Mouse (Mus musculus): ENCODE data around the gene Frmd4b. TPM values are rescaled to one million over a fixed set of nuclear protein-coding genes. Genes with fewer than 3 reads are reported as not detected.
"Not testable (repeated sequence)": the region's sequence is repeated elsewhere in the genome, so short reads cannot be mapped to it uniquely, and the experiment has no call there.

Frmd4b gene
- total RNA-seq, 2 experiments from 2014 or later: 21.6 to 24.3 TPM

DNA sequence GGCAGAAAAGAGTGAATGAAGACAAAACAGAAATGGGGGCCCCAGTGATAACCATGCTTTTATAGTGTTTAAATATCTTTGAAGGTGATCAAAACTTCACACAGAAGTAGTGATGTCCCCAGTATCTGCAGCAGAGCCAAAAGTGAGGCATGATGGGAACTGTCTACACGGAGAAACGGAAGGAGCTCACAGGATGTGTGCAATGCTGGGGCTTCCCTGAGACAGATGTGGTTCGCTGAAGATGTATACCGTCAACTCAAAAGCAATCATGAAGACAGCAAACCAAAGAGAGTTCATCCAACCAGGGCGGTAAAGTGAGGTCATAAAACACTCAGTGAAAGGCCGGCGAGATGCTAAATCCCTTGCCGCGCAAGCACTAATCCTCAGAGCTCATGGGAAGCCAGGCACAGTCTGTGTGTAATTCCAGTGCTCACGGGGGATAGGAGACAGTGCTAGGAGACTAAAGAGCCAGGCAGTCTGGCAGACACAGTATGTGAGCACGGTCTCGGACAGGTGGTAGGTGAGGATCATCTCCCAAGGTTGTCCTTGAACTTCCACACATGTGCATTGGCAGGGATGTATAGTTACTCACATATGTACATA lies 222.8 kb downstream of the Frmd4b start:
- DNase-seq: no peak
- intact Hi-C loops (cut with DNase I): no loop called here

- DNase-seq: no peak
- intact Hi-C loops (cut with DNase I): no loop called here
These were observed 224.4 kb downstream of the Frmd4b start for GRCm38 (mm10) chr6:97392912-97393311.

DNA sequence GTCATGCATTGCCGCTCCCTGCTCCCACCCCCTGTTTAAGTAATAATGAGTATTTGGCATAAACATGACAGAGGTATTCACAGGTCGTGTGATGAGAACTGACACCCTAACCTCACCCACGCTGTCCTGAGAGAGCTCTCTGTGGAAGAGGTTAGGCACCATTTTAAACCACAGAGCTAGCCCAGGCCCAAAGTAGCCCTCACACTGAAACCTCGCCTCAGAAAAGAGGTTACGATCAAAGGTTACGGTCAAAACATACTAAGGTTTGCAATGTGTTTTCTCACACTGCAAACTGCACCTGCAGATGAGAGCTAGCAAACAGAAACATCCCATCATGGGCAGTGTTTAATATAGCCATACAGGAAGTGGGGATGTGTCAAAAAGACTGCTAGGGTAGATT lies 230.0 kb downstream of the Frmd4b start:
- intact Hi-C loops (cut with DNase I): no loop called here
- DNase-seq: no peak

- intact Hi-C loops (cut with DNase I): no loop called here
- no peak for DNase-seq
These were observed 232.4 kb downstream of the Frmd4b start for GRCm38 (mm10) chr6:97384918-97385317.

GRCm38 (mm10) chr6:97381275-97381674 lies 236.1 kb downstream of the Frmd4b start:
- no peak for DNase-seq
- intact Hi-C loops (cut with DNase I): no loop called here

GRCm38 (mm10) chr6:97370947-97371346 lies 246.4 kb downstream of the Frmd4b start:
- intact Hi-C loops (cut with DNase I): no loop called here
- DNase-seq: no peak

- no peak for DNase-seq
- intact Hi-C loops (cut with DNase I): no loop called here
These were observed 246.9 kb downstream of the Frmd4b start for GRCm38 (mm10) chr6:97370460-97370859.

DNA sequence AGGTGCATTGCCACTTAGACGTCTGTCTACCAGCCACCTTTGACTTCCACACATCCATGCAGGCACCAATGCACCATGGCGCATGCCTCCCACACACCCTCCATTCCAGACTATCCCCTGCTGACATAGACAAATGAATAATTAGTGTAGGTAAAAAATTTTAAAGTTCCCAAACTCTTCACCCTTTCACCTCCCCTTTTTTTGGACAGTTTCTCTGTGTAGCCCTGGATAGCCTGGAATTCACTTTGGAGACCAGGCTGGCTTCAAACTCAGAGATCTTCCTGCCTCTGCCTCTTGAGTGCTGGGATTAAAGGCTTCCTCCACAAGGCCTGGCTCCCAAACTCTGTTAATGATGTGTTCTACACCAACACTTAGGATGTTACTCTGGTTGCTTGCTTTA lies 253.5 kb downstream of the Frmd4b start:
- intact Hi-C loops (cut with DNase I): no loop called here
- no peak for DNase-seq

- DNase-seq; intact Hi-C loops (cut with DNase I): not testable (repeated sequence)
These were observed 259.7 kb downstream of the Frmd4b start for GRCm38 (mm10) chr6:97357606-97358005.

DNA sequence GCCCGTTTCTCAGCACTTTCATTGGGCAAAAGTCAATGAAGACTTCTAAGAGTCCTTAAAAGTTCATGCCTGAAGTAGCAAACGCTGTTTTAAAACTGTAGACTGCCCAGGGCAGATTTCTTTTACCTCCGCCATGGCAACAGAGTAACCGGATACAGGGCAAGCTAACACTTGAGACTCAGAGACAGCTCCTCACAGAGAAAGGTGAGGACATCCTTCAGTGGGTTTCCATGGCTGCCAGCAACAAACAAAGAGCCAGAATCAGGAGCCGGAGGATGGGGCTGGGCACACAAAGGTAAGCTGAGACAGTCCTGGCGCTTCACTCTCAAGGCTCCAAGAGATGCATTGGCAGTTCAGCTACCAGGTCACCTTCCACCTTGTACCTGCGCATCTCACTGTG lies 260.7 kb downstream of the Frmd4b start:
- intact Hi-C loops (cut with DNase I): no loop called here
- no peak for DNase-seq

DNA sequence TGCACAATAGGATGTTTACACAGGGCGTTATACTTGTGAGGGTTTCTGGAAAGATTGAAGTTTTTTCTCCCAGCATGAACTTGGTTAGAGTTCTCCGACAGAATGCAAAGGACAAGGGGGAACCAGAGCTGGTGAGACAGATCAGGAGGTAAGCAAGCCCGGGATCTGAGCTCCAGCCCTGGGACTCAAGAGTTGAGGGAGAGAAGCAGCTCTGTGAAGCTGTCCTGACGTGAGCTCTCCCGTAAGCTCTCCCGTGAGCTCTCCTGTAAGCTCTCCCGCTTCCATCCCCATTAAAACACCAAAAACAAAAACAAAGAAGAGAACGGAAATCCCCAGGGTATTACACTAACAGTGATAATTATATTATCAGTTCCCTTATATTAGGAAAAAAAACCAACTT lies 262.2 kb downstream of the Frmd4b start:
- no peak for DNase-seq

DNA sequence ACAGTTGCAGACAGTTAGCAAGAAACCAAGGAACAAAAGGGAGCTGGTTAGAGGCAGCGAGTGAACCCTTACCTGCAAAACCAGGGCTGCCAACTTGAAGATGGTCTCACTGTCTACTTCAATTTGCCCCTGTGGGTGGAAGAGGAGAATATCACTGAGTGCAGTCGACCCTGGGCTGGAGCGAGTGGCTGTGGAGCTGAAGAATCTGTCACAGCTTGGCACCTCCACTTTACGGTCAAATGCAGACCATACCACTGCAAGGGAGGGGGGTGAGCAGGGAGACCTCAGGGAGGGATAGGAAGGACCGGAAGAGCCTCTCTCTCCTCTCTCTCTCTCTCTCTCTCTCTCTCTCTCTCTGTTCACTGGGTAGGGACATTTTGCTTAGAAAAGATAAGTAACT lies 263.4 kb downstream of the Frmd4b start:
- DNase-seq: peak in 1 of 2 experiments; percentile 27
- intact Hi-C loops (cut with DNase I): loop anchor here (5.0 kb wide), 1 partner anchor 42 kb away; no protein-coding TSS in a partner anchor

More for the DNA sequence above, 262.2 kb downstream of the Frmd4b start:
- intact Hi-C loops (cut with DNase I): no loop called here

GRCm38 (mm10) chr6:97353371-97353770 lies 264.0 kb downstream of the Frmd4b start:
- DNase-seq: no peak
- intact Hi-C loops (cut with DNase I): loop anchor here (5.0 kb wide), 1 partner anchor 41 kb away; no protein-coding TSS in a partner anchor

DNA sequence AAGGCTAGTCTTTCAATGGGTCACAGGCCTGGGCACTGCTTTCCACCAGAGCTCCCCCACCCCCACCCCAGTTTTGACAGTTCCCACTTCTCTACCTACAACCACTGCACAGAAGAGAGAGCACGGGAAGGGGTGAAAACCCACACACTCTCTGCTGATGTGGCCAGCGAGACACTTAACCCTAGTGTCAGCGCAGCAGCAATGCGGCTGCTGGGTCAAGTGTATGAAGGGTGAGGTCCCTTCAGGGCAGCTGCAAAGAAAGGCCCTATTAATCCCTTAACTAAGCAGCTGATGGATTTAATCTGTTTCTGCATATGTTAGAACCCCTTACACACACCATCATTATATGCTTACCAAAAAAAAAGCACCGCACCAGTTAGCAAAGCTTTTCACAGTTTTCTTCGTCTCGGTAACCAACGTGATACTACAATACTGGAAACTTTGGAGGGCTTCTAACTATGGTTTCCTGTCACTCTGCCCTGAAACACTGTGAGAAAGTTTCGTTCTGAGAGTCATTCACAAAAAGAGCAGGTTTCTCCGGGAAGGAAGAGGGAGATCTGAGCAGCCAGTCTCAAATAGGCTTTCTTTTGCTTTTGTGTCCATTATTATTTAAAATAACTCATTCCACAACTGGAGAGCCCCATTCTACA lies 264.7 kb downstream of the Frmd4b start:
- DNase-seq: no peak
- intact Hi-C loops (cut with DNase I): loop anchor here (5.0 kb wide), 1 partner anchor 40 kb away; no protein-coding TSS in a partner anchor

DNA sequence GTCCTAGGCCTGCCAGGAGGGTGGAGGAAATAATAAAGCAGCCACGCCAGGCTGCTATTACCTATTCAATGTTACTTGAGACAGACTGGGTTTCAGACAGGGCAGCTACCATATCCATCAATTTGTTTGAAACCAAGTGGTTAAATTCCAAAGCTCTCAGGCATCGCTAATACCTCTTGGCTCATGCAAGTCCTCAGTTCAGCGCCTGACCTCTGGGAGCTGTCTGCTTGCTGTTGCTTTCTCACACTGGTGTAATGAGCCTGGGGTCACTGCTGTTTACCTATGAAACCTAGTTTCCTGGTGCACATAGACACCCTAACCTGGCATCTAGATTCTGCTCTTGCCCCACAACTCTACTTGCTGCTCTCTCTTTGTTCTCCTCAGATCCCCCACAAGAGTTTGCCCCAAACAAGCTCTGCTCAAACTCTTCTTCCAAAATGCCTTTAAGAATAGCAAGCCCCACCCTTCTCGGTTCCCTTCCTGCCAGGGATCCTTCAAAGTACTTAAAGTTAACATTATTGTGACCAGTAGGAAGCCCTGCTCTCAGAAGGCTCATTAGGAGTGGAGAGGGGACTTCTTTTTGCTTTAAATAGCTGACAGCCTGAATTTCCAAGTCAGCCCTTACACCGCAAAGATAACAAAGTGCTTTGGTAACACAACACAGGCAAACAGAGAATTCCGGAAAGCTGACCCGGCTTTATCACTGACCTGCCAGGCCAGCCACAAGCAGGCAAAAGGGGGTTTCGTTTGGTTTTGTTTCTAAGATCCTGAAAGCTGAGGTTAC lies 267.8 kb downstream of the Frmd4b start:
- intact Hi-C loops (cut with DNase I): loop anchor here (2.0 to 5.0 kb wide), 3 partner anchors 37 to 173 kb away; no protein-coding TSS in a partner anchor
- DNase-seq: peak; percentile 28 to 47

GRCm38 (mm10) chr6:97346932-97347331 lies 270.4 kb downstream of the Frmd4b start:
- intact Hi-C loops (cut with DNase I): loop anchor here (5.0 kb wide), 1 partner anchor 70 kb away; no protein-coding TSS in a partner anchor
- DNase-seq: no peak

DNA sequence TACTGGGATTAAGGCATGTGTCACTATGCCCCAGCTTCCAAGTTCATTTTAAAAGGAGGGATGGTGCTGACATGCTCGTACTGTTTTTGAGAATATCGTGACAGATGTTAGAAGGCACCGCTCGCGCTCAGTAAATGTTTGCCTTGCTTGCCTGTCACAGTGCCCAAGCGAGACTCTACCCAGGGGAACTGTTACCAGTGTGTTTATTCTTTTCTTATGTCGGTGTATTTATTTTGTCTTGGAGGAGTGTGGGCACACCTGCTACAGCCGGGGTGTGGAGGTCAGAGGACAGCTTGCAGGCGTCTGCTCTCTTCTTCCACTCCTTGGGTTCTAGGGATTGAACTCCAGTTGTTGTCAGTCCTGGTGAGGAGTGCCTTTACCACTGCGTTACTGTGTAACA lies 270.8 kb downstream of the Frmd4b start:
- intact Hi-C loops (cut with DNase I): loop anchor here (5.0 kb wide), 1 partner anchor 69 kb away; no protein-coding TSS in a partner anchor

GRCm38 (mm10) chr6:97345921-97346320 lies 271.4 kb downstream of the Frmd4b start:
- intact Hi-C loops (cut with DNase I): loop anchor here (5.0 kb wide), 1 partner anchor 69 kb away; no protein-coding TSS in a partner anchor
- no peak for DNase-seq

More for the DNA sequence above, 270.8 kb downstream of the Frmd4b start:
- no peak for DNase-seq

DNA sequence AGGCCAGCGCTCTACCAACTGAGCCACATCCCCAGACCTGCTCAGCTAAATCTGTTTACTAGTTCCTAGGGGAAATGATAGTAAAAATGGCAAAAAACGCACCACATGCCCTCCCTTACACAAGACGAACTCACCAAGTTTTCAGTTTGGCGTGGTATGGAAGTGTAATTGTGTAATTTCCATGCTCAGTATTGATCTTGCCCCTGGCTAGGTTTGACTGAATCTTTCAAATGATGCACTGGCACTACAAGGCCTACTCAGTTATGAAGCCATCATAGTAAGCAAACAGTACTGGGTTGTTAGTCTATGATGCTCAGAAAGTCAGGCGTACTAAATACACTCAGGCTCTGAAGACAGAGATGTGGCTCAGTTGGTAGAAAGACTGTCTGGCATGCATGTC lies 275.2 kb downstream of the Frmd4b start:
- DNase-seq: no peak

DNA sequence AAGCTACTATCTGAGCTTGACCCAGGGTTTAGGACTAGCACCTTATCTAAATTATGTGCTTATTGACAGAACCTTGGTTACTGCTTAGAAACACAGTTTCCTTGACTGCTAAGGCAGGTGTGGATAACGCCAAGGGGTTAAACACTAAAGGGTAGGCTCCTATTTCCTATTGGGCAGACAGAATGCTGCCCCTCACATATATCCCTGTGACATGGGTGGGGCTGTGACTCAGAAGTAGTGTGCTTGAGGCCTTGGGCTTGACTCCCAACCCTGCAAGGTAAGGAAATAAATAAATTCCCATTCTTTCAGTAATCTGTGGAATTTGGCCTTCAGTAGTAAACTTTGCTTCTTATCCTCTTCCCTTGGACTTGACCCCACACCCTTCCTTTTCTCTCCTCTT lies 275.7 kb downstream of the Frmd4b start:
- intact Hi-C loops (cut with DNase I): no loop called here
- no peak for DNase-seq

More for the DNA sequence above, 275.2 kb downstream of the Frmd4b start:
- intact Hi-C loops (cut with DNase I): no loop called here

DNA sequence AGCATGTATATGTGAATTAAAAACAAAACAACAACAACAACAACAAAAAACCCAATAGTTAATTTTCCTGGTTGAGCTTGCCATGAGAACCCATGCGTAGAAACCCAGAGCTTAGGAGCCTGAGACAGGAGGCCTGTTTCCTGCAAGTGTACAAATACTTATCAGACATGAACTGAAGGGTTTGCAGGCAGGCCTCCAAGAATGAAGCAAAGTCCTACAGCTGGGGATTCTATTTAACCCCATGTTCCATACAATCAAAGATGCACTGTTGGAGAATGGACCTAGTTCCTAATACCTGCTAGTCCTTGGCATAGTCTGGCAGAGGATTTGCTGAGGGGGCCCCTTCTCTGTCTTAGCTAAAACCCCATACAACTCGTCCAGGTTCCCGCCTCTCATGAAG lies 276.2 kb downstream of the Frmd4b start:
- peak in 1 of 2 experiments; percentile 36 for DNase-seq
- intact Hi-C loops (cut with DNase I): no loop called here
